Mouse (Mus musculus): ENCODE results near the gene Snrk. TPM values are rescaled to one million over a fixed set of nuclear protein-coding genes. Genes with fewer than 3 reads are reported as not detected.
"Not testable (repeated sequence)": the region's sequence is repeated elsewhere in the genome, so short reads cannot be mapped to it uniquely, and the experiment has no call there.

The Snrk gene
- polyA plus RNA-seq, 1 experiment from 2014 or later: 42.3 TPM

GRCm38 (mm10) chr9:122143219-122143618 lies 26.2 kb downstream of the Snrk start:
- DNase-seq (ENCODE audit: low spot score): no peak

- no peak for DNase-seq (ENCODE audit: low spot score)
Observed at GRCm38 (mm10) chr9:122144776-122145175, 27.7 kb downstream of the Snrk start.

GRCm38 (mm10) chr9:122145677-122146076 lies 28.6 kb downstream of the Snrk start:
- no peak for DNase-seq (ENCODE audit: low spot score)

- no peak for DNase-seq (ENCODE audit: low spot score)
Observed at GRCm38 (mm10) chr9:122146124-122146870, 29.2 kb downstream of the Snrk start.

GRCm38 (mm10) chr9:122148356-122148755 lies 31.3 kb downstream of the Snrk start:
- no peak for DNase-seq (ENCODE audit: low spot score)

- peak; percentile 36 for DNase-seq (ENCODE audit: low spot score)
Observed at GRCm38 (mm10) chr9:122149997-122150826, 33.1 kb downstream of the Snrk start.

- no peak for DNase-seq (ENCODE audit: low spot score)
Observed at GRCm38 (mm10) chr9:122152063-122152462, 35.0 kb downstream of the Snrk start.

GRCm38 (mm10) chr9:122152501-122152900 lies 35.4 kb downstream of the Snrk start:
- DNase-seq (ENCODE audit: low spot score): no peak

- DNase-seq (ENCODE audit: low spot score): no peak
Observed at GRCm38 (mm10) chr9:122153436-122153835, 36.4 kb downstream of the Snrk start.

- no peak for DNase-seq (ENCODE audit: low spot score)
Observed at GRCm38 (mm10) chr9:122155193-122155592, 38.1 kb downstream of the Snrk start.

- DNase-seq (ENCODE audit: low spot score): no peak
Observed at GRCm38 (mm10) chr9:122156389-122157078, 39.5 kb downstream of the Snrk start.

GRCm38 (mm10) chr9:122157079-122157441 lies 40.0 kb downstream of the Snrk start:
- no peak for DNase-seq (ENCODE audit: low spot score)

GRCm38 (mm10) chr9:122164535-122164934 lies 47.5 kb downstream of the Snrk start:
- DNase-seq (ENCODE audit: low spot score): no peak

- not testable (repeated sequence) for DNase-seq (ENCODE audit: low spot score)
Observed at GRCm38 (mm10) chr9:122167719-122168118, 50.7 kb downstream of the Snrk start.

GRCm38 (mm10) chr9:122169901-122170300 lies 52.8 kb downstream of the Snrk start:
- no peak for DNase-seq (ENCODE audit: low spot score)

- DNase-seq (ENCODE audit: low spot score): no peak
Observed at GRCm38 (mm10) chr9:122172612-122173186, 55.6 kb downstream of the Snrk start.

GRCm38 (mm10) chr9:122173405-122174233 lies 56.6 kb downstream of the Snrk start:
- no peak for DNase-seq (ENCODE audit: low spot score)

GRCm38 (mm10) chr9:122174723-122175122 lies 57.7 kb downstream of the Snrk start:
- DNase-seq (ENCODE audit: low spot score): no peak

GRCm38 (mm10) chr9:122177256-122178220 lies 60.5 kb downstream of the Snrk start:
- DNase-seq (ENCODE audit: low spot score): no peak
